Mouse (Mus musculus) olfactory bulb, adult 2 months (tissue): ENCODE measurements around the gene Tnfrsf13b. TPM values are rescaled to one million over a fixed set of nuclear protein-coding genes. Genes with fewer than 3 reads are reported as not detected.
A peak's percentile ranks its signal among the peaks of the same experiment; 100 is the strongest.

ENCODE experiments used
- H3K27ac ChIP-seq: fragments of 200-500 bp; 2 replicates; pipeline ENCODE4 v1.5.1; 2012; ENCODE audit warnings: low read depth, low read length; ENCODE audit not compliant: insufficient read depth
- H3K4me1 ChIP-seq: fragments of 200-500 bp; 2 replicates; pipeline ENCODE4 v1.6.1; 2012; ENCODE audit warnings: low read length; ENCODE audit not compliant: control insufficient read depth, insufficient read depth
- H3K4me3 ChIP-seq: fragments of 200-500 bp; 2 replicates; pipeline ENCODE4 v1.5.1; 2012; ENCODE audit warnings: mild to moderate bottlenecking, low read depth, low read length, moderate library complexity; ENCODE audit not compliant: insufficient read depth
- CTCF ChIP-seq: fragments of 200-500 bp; IDR thresholded peaks from 2 replicates; pipeline ENCODE4 v1.5.1; 2012; ENCODE audit warnings: low read depth, mild to moderate bottlenecking, low read length, moderate library complexity; ENCODE audit not compliant: insufficient read depth
- POLR2A ChIP-seq: fragments of 200-500 bp; IDR thresholded peaks from 2 replicates; pipeline ENCODE4 v1.6.1; 2012; ENCODE audit warnings: mild to moderate bottlenecking, low read depth, low read length, moderate library complexity; ENCODE audit not compliant: insufficient read depth
- WGBS: fragments of 180-500 bp; shearing (Covaris S2); methylation state at CpG from one replicate; pipeline ENCODE4 v1.1.7; 2018; 5-methylcytosine and 5-hydroxymethylcytosine counted together
- polyA plus RNA-seq: library from polyadenylated mRNA; stranded (reverse); fragments of >200 nt; gene quantifications from 2 replicates; pipeline ENCODE4 v1.2.4, GENCODE M21; 2012; ENCODE audit warnings: low replicate concordance; ENCODE audit not compliant: missing spikeins, insufficient read depth, insufficient read length

The Tnfrsf13b gene
- polyA plus RNA-seq = not detected in 2 replicates

- TF ChIP-seq CTCF (no peak), POLR2A (no peak)
- no peak within 1 kb of the TSS for H3K4me3 ChIP-seq
- H3K27ac ChIP-seq = no peak within 1 kb of the TSS
- no peaks in the 10 kb centered on the region for H3K4me1 ChIP-seq
- 87% methylated on average over 23 of the region's 23 CpGs for WGBS
Observed at GRCm38 (mm10) chr11:61126606-61127355, at the start of gene Tnfrsf13b. TSS of gene Tnfrsf13b (plus strand) at chr11:61126755.

GRCm38 (mm10) chr11:61081624-61082023 is 44.9 kb upstream of the Tnfrsf13b start:
- no peak overlapping the region for H3K4me3 ChIP-seq
- no peaks in the 10 kb centered on the region for H3K4me1 ChIP-seq
- TF ChIP-seq CTCF = no peak
- no peak for TF ChIP-seq POLR2A
- 78% methylated on average over 2 of the region's 2 CpGs for WGBS
- H3K27ac ChIP-seq = no peak overlapping the region

- H3K27ac ChIP-seq = no peak overlapping the region
- H3K4me3 ChIP-seq = no peak overlapping the region
- TF ChIP-seq CTCF (no peak), POLR2A (no peak)
- WGBS = 84% methylated on average over 7 of the region's 7 CpGs
- no peaks in the 10 kb centered on the region for H3K4me1 ChIP-seq
Observed at GRCm38 (mm10) chr11:61090195-61090594, 36.4 kb upstream of the Tnfrsf13b start.

GRCm38 (mm10) chr11:61091192-61091591 is 35.4 kb upstream of the Tnfrsf13b start:
- Histone ChIP-seq H3K27ac (no peak overlapping the region), H3K4me3 (no peak overlapping the region), H3K4me1 (no peaks in the 10 kb centered on the region)
- TF ChIP-seq POLR2A = no peak
- TF ChIP-seq CTCF = no peak
- 38% methylated on average over 3 of the region's 3 CpGs for WGBS

- H3K4me1 ChIP-seq = no peaks in the 10 kb centered on the region
- TF ChIP-seq POLR2A (no peak), CTCF (no peak; the same call in 1 of the 2 replicates)
- H3K27ac ChIP-seq = no peak overlapping the region
- 15% methylated on average over 7 of the region's 7 CpGs for WGBS
- H3K4me3 ChIP-seq = no peak overlapping the region
Observed at GRCm38 (mm10) chr11:61091642-61092262, 34.8 kb upstream of the Tnfrsf13b start.

GRCm38 (mm10) chr11:61098046-61098445 is 28.5 kb upstream of the Tnfrsf13b start:
- no peak overlapping the region for H3K27ac ChIP-seq
- WGBS = 85% methylated on average over 1 of the region's 1 CpGs
- H3K4me3 ChIP-seq = no peak overlapping the region
- TF ChIP-seq POLR2A (no peak), CTCF (no peak)
- peaks cover 2% of the 10 kb centered on the region; the same call in 1 of the 2 replicates for H3K4me1 ChIP-seq

- TF ChIP-seq CTCF (no peak), POLR2A (no peak)
- 54% methylated on average over 13 of the region's 13 CpGs for WGBS
- Histone ChIP-seq H3K4me1 (peaks cover 5% of the 10 kb centered on the region; the same call in 1 of the 2 replicates), H3K4me3 (no peak overlapping the region), H3K27ac (no peak overlapping the region)
Observed at GRCm38 (mm10) chr11:61102397-61103339, 23.9 kb upstream of the Tnfrsf13b start.

GRCm38 (mm10) chr11:61104241-61104901 is 22.2 kb upstream of the Tnfrsf13b start:
- no peak overlapping the region for H3K27ac ChIP-seq
- TF ChIP-seq CTCF (peak; percentile 86), POLR2A (no peak)
- WGBS = 12% methylated on average over 20 of the region's 20 CpGs
- H3K4me3 ChIP-seq = no peak overlapping the region
- peaks cover 5% of the 10 kb centered on the region; the same call in 1 of the 2 replicates for H3K4me1 ChIP-seq
